Mouse (Mus musculus) cerebellum, postnatal 10 days (tissue): ENCODE measurements around the gene Nup188.

Experiments used
- DNase-seq, 2 experiments: peaks; one replicate each; pipeline ENCODE4 v3.0.0; 2021; ENCODE audit warnings: mixed read lengths in 2 of 2

Gene Nup188

GRCm38 (mm10) chr2:30285416-30286181 is 598 bp upstream of the Nup188 start:
- no peak for DNase-seq

GRCm38 (mm10) chr2:30287027-30287373 is 803 bp downstream of the Nup188 start:
- peak; percentile 38 to 50 for DNase-seq

- DNase-seq: peak in 1 of 2 experiments; percentile 16
These were observed 13.3 kb downstream of the Nup188 start for GRCm38 (mm10) chr2:30299525-30299924.

DNA sequence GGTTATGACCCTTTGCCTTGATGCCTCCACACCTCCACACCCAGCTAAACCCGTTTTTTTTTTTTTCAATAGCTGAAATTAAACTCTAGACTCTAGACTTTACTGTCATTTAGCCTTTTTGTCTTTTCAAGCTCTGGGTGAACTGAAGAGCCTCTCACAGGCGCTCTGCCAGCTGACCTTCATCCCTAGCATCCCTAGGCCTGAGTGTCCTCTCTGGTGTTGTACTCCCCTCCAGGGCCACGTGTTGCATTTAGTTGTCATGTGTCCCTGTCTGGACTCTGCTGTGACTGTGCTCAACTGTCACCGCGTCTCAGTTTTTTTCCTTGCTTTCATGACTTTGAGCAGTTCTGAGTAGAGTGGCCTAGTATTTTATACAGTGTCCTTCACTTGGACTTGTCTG is 13.8 kb downstream of the Nup188 start:
- DNase-seq: no peak

GRCm38 (mm10) chr2:30306087-30306486 is 19.9 kb downstream of the Nup188 start:
- no peak for DNase-seq

GRCm38 (mm10) chr2:30309351-30309750 is 23.2 kb downstream of the Nup188 start:
- no peak for DNase-seq

DNA sequence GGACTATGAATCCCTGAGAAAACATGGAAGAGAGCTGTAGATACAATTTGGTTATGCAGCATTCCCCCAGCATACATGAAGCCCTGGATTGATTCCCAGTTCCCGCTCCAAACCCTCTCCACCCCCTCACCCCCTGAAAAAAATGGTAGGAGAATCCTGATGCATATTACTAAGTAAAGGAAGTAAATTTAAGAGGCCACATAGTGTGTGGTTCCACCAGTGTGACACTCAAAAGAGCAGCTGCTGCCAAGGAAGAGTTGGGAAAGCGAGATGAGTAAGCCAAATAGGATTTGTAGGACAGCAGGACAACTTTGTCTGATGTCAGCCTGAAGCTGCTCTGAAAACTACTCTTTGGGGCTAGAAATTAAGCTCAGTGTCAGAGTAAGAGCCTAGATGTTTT is 25.3 kb downstream of the Nup188 start:
- no peak for DNase-seq

DNA sequence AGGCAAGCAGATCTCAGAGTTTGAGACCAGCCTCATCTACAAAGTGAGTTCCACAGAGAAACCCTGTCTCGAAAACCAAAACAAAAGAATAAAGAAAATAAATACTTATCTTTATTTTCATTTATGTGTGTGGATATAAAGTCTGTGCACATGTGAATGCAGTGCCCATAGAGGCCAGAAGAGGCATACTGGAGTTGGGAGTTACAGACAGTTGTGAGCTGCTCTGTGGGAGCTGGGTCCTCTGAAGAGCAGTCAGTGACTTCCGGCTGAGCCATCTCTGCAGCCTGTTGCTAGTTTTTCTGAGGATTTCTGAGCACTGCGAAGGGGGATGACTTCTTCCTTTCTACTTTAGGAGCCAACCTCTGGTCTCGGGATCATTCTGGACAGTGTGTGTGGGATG is 29.9 kb downstream of the Nup188 start:
- DNase-seq: no peak

- DNase-seq: no peak
These were observed 30.8 kb downstream of the Nup188 start for GRCm38 (mm10) chr2:30316955-30317354.

- DNase-seq: no peak
These were observed 33.1 kb downstream of the Nup188 start for GRCm38 (mm10) chr2:30319260-30319659.

GRCm38 (mm10) chr2:30323111-30323510 is 36.9 kb downstream of the Nup188 start:
- no peak for DNase-seq

- DNase-seq: no peak
These were observed 39.1 kb downstream of the Nup188 start for GRCm38 (mm10) chr2:30325296-30325695.

- DNase-seq: peak in 1 of 2 experiments; percentile 31
These were observed 41.1 kb downstream of the Nup188 start for GRCm38 (mm10) chr2:30327276-30327675.

GRCm38 (mm10) chr2:30328791-30329190 is 42.6 kb downstream of the Nup188 start:
- DNase-seq: no peak

DNA sequence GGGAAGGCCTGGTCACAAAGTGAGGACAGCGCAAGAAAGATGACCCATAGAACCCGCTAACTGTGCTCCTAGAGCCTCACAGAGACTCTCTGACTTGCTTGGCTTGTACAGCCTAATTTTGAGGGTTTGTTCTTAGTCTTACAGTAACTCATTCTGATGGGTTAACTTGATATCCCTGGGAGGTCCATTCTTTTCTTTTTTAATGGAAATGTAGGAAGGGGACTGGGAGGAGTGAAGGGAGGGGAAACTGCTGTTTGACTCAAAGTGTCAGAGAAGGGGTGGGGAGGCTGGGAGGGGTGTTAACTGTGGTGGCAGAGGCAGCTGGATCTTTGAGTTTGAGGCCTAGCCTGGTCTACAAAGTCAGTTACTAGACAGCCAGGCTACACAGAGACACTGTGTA is 49.1 kb downstream of the Nup188 start:
- no peak for DNase-seq

DNA sequence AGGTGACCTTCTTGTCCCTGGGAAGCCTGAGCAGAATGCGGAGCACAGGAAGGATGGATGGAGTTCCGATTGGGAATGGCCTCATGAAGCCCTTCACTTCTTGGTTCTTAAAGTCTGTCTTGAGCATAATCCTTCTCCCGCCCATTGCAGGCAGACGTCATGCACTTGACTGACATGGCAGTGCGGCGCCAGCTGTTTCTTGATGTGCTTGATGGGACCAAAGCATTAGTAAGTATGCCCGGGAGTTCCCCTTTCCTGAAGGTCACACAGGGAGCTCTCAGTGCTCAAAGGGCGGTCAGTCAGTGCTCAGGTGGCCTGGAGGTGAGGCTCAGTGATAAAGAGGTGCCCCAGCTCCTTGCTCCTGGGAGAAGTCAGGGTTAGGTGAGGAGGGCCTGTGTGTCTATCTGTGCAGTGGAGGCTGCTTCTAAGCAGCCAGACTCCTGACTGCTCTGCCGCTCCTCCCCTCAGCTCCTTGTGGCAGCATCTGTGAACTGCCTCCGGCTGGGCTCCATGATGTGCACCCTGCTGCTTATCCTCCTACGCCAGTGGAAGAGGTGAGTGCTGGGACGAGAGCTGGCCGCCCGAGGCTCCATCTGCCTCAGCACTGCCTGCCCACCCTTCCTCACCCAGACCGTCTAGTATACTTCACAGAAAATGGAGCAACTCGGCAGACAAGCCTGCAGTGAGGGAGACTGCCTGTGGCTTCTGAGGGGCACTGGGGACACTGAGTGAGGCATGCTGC is 50.1 kb downstream of the Nup188 start:
- DNase-seq: peak in 1 of 2 experiments; percentile 34

- no peak for DNase-seq
These were observed 51.0 kb downstream of the Nup188 start for GRCm38 (mm10) chr2:30337179-30337578.

- no peak for DNase-seq
These were observed 55.9 kb downstream of the Nup188 start for GRCm38 (mm10) chr2:30342061-30342460.

DNA sequence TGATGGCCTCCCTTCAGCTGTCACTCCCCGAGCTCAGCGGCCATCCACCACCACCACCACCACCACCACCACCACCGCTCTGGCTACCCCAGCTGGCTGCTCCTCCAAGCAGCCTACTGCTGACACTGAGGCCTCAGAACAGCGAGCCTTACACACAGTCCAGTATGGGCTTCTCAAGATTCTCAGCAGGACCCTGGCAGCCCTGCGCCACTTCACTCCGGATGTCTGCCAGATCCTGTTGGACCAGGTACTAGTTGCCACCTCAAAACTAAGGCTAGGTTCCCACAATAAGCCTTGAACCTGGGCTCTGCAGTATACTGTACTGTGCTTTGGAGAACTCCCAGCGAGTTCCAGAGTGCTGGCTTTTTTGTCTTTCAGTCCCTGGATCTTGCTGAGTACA is 56.3 kb downstream of the Nup188 start:
- DNase-seq: peak in 1 of 2 experiments; percentile 39

DNA sequence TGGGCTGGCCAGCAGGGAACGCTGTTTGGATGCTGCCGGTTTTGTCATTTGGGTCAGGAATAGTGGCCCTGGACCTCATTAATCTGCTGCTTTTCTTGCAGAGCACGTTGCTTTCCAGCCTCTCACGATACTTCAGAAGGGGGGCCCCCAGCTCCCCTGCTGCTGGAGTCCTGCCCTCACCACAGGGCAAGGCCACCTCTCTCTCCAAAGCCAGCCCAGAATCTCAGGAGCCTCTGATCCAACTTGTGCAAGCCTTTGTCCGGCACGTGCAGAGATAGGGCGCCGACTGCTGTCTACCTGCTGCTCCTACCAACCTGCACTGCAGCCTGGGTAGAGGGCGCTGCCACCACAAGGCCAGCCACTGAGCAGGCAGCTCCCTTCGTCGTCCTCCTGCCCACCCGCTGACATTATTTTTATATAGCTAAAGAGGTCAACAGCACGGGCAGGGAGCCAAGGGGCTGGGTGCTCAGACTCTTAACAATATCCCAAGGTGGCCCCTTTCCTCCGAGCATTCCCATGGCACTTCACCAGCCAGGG is 57.5 kb downstream of the Nup188 start:
- DNase-seq: peak; percentile 47 to 49

GRCm38 (mm10) chr2:30345971-30346676 is 59.9 kb downstream of the Nup188 start:
- DNase-seq: no peak

DNA sequence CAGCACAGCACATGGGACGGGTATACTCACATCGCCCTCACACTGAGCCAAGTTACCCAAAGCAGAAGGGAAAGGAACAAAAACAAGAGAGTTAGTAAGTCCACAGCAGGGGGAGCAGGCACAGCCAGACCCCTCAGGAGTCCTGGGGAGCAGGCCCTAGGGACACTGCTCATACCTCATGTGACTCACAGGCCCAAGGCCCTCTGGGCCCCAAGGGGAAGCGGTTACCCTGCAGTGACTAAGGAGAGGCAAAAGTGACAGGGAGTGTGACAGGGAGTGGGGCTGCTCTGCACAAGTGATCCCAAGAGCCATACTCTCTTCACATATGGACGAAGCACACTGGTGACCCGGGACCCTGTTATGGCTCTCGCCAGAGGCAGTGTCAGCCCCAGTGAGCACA is 63.0 kb downstream of the Nup188 start:
- DNase-seq: no peak

DNA sequence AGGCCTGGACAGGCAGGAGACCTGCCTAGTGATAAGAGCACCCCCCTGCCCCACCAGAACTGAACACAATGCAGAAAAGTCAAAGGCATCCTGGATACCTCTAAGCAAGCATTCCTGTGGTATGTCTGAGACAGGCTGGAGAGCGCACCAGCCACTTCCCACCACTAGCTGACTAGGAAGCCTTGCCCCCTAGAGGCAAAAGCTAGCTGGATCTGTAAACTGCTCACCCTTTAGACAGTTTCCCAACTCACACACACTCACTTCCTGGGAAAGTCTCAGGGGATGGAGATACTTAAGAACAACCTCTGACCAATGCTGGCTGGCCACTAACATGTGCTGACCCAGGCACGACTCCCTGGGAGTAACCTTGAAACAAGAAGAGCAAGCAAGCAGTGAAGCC is 65.0 kb downstream of the Nup188 start:
- no peak for DNase-seq
